Mouse (Mus musculus) forebrain, embryonic 15.5 days (tissue): ENCODE results near the gene Sec14l4. TPM values are rescaled to one million over a fixed set of nuclear protein-coding genes. Genes with fewer than 3 reads are reported as not detected.
A peak's percentile ranks its signal among the peaks of the same experiment; 100 is the strongest.
"Not testable (repeated sequence)": the region's sequence is repeated elsewhere in the genome, so short reads cannot be mapped to it uniquely, and the experiment has no call there.

ENCODE experiments used
- ATAC-seq: fragments of 200-750 bp; cut with Nextera tagmentation; replicated peaks from 2 replicates; pipeline ENCODE4 v1.8.0; 2017; ENCODE audit warnings: mild to moderate bottlenecking, moderate TSS enrichment, moderate library complexity
- H3K27ac ChIP-seq: fragments of 300-500 bp; sonication (generic); replicated peaks from 2 replicates; pipeline ENCODE4 v1.5.1; 2015; ENCODE audit warnings: mild to moderate bottlenecking, inconsistent platforms
- H3K27me3 ChIP-seq: fragments of 300-500 bp; sonication (generic); 2 replicates; pipeline ENCODE4 v1.6.1; 2015; ENCODE audit warnings: inconsistent platforms
- H3K36me3 ChIP-seq: fragments of 300-500 bp; sonication (generic); 2 replicates; pipeline ENCODE4 v1.6.1; 2015; ENCODE audit warnings: mild to moderate bottlenecking, inconsistent platforms
- H3K4me1 ChIP-seq: fragments of 300-500 bp; sonication (generic); 2 replicates; pipeline ENCODE4 v1.6.1; 2015; ENCODE audit warnings: inconsistent platforms
- H3K4me2 ChIP-seq: fragments of 300-500 bp; sonication (generic); replicated peaks from 2 replicates; pipeline ENCODE4 v1.6.1; 2015; ENCODE audit warnings: mild to moderate bottlenecking, inconsistent platforms
- H3K4me3 ChIP-seq: fragments of 300-500 bp; sonication (generic); 2 replicates; pipeline ENCODE4 v1.5.1; 2015; ENCODE audit warnings: mild to moderate bottlenecking, inconsistent platforms
- H3K9ac ChIP-seq: fragments of 300-500 bp; sonication (generic); replicated peaks from 2 replicates; pipeline ENCODE4 v1.6.1; 2015; ENCODE audit warnings: mild to moderate bottlenecking, inconsistent platforms
- H3K9me3 ChIP-seq: fragments of 300-500 bp; sonication (generic); 2 replicates; pipeline ENCODE4 v1.6.1; 2016; ENCODE audit warnings: inconsistent platforms
- WGBS: fragments of 180-500 bp; shearing (Covaris S2); methylation state at CpG from one replicate; pipeline ENCODE4 v1.1.7; 2015; ENCODE audit warnings: mixed read lengths; 5-methylcytosine and 5-hydroxymethylcytosine counted together
- polyA plus RNA-seq: library from polyadenylated mRNA; unstranded; fragments of >200 nt; fragmentation: Nextera tagmentation; extraction: Ambion mirVana; gene quantifications from 2 replicates; pipeline ENCODE4 v1.2.1, GENCODE M21; 2015

The Sec14l4 gene
- polyA plus RNA-seq, 1 experiment from 2014 or later = not detected

GRCm38 (mm10) chr11:3997978-3998720 is 33.1 kb upstream of the Sec14l4 start:
- H3K27ac ChIP-seq = no peak overlapping the region
- H3K9ac ChIP-seq = no peak overlapping the region
- peak overlapping the region; percentile 38 for H3K4me2 ChIP-seq
- peaks cover 40% of the 10 kb centered on the region for H3K27me3 ChIP-seq
- H3K9me3 ChIP-seq = no peaks in the 10 kb centered on the region
- WGBS = 8% methylated on average over 66 of the region's 66 CpGs
- peak overlapping the region; percentile 30 for H3K4me3 ChIP-seq
- no peaks in the 10 kb centered on the region for H3K36me3 ChIP-seq
- H3K4me1 ChIP-seq = peaks cover 6% of the 10 kb centered on the region
- no peak for ATAC-seq

- Histone ChIP-seq H3K9ac (no peak overlapping the region), H3K4me2 (no peak overlapping the region), H3K27ac (no peak overlapping the region), H3K27me3 (peaks cover 40% of the 10 kb centered on the region), H3K36me3 (no peaks in the 10 kb centered on the region), H3K4me3 (no peak overlapping the region), H3K4me1 (peaks cover 6% of the 10 kb centered on the region), H3K9me3 (no peaks in the 10 kb centered on the region)
- ATAC-seq = no peak
- WGBS = 71% methylated on average over 5 of the region's 5 CpGs
These were observed 31.7 kb upstream of the Sec14l4 start for GRCm38 (mm10) chr11:3999547-3999946.

GRCm38 (mm10) chr11:4001603-4002002 is 29.7 kb upstream of the Sec14l4 start:
- Histone ChIP-seq H3K27ac (no peak overlapping the region), H3K4me2 (no peak overlapping the region), H3K9ac (no peak overlapping the region), H3K4me3 (no peak overlapping the region), H3K4me1 (peaks cover 6% of the 10 kb centered on the region), H3K36me3 (no peaks in the 10 kb centered on the region), H3K27me3 (peaks cover 39% of the 10 kb centered on the region), H3K9me3 (no peaks in the 10 kb centered on the region)
- 8% methylated on average over 5 of the region's 5 CpGs for WGBS
- ATAC-seq = peak; percentile 60; the same call in 1 of the 2 replicates

- H3K36me3 ChIP-seq = no peaks in the 10 kb centered on the region
- H3K4me2 ChIP-seq = no peak overlapping the region
- H3K9me3 ChIP-seq = no peaks in the 10 kb centered on the region
- H3K4me1 ChIP-seq = no peaks in the 10 kb centered on the region
- H3K9ac ChIP-seq = no peak overlapping the region
- 62% methylated on average over 5 of the region's 5 CpGs for WGBS
- no peak overlapping the region for H3K4me3 ChIP-seq
- no peak overlapping the region for H3K27ac ChIP-seq
- peaks cover 4% of the 10 kb centered on the region; the same call in 1 of the 2 replicates for H3K27me3 ChIP-seq
- ATAC-seq = no peak
These were observed 25.9 kb upstream of the Sec14l4 start for GRCm38 (mm10) chr11:4005220-4005805.

- H3K27ac ChIP-seq = no peak overlapping the region
- no peak overlapping the region for H3K9ac ChIP-seq
- no peaks in the 10 kb centered on the region for H3K9me3 ChIP-seq
- H3K4me2 ChIP-seq = no peak overlapping the region
- no peak for ATAC-seq
- H3K4me1 ChIP-seq = no peaks in the 10 kb centered on the region
- WGBS = 88% methylated on average over 3 of the region's 3 CpGs
- no peaks in the 10 kb centered on the region for H3K27me3 ChIP-seq
- H3K36me3 ChIP-seq = no peaks in the 10 kb centered on the region
- no peak overlapping the region for H3K4me3 ChIP-seq
These were observed 24.8 kb upstream of the Sec14l4 start for GRCm38 (mm10) chr11:4006462-4006861.

GRCm38 (mm10) chr11:4012616-4013015 is 18.6 kb upstream of the Sec14l4 start:
- no peak overlapping the region for H3K27ac ChIP-seq
- H3K4me2 ChIP-seq = no peak overlapping the region
- H3K36me3 ChIP-seq = no peaks in the 10 kb centered on the region
- no peak overlapping the region for H3K4me3 ChIP-seq
- H3K9ac ChIP-seq = no peak overlapping the region
- H3K9me3 ChIP-seq = no peaks in the 10 kb centered on the region; the same call in 1 of the 2 replicates
- no peaks in the 10 kb centered on the region for H3K27me3 ChIP-seq
- 57% methylated on average over 1 of the region's 1 CpGs for WGBS
- no peak for ATAC-seq
- no peaks in the 10 kb centered on the region for H3K4me1 ChIP-seq

- not testable (repeated sequence) for H3K4me1 ChIP-seq, H3K4me2 ChIP-seq, H3K4me3 ChIP-seq, H3K9ac ChIP-seq, H3K36me3 ChIP-seq, H3K27ac ChIP-seq, ATAC-seq, H3K27me3 ChIP-seq, H3K9me3 ChIP-seq
- 91% methylated on average over 14 of the region's 14 CpGs for WGBS
These were observed 15.5 kb upstream of the Sec14l4 start for GRCm38 (mm10) chr11:4015796-4016195.

GRCm38 (mm10) chr11:4022111-4022510 is 9.2 kb upstream of the Sec14l4 start:
- H3K27ac ChIP-seq, H3K36me3 ChIP-seq, ATAC-seq, H3K9me3 ChIP-seq, H3K9ac ChIP-seq, H3K27me3 ChIP-seq, H3K4me3 ChIP-seq, H3K4me1 ChIP-seq, H3K4me2 ChIP-seq: not testable (repeated sequence)
- 92% methylated on average over 13 of the region's 13 CpGs for WGBS

GRCm38 (mm10) chr11:4023321-4023720 is 7.9 kb upstream of the Sec14l4 start:
- ATAC-seq = no peak
- Histone ChIP-seq H3K36me3 (no peaks in the 10 kb centered on the region), H3K4me2 (no peak overlapping the region), H3K27me3 (no peaks in the 10 kb centered on the region), H3K4me3 (no peak overlapping the region), H3K4me1 (0 out of 2 replicates have a peak, but pooled peaks cover 3% of the 10 kb centered on the region), H3K9me3 (no peaks in the 10 kb centered on the region), H3K27ac (no peak overlapping the region), H3K9ac (no peak overlapping the region)
- 83% methylated on average over 2 of the region's 2 CpGs for WGBS

GRCm38 (mm10) chr11:4027066-4027465 is 4.2 kb upstream of the Sec14l4 start:
- no peaks in the 10 kb centered on the region for H3K36me3 ChIP-seq
- no peak overlapping the region for H3K4me2 ChIP-seq
- H3K27ac ChIP-seq = no peak overlapping the region
- 82% methylated on average over 8 of the region's 8 CpGs for WGBS
- no peak overlapping the region for H3K9ac ChIP-seq
- H3K4me1 ChIP-seq = 0 out of 2 replicates have a peak, but pooled peaks cover 3% of the 10 kb centered on the region
- 0 out of 2 replicates have a peak, but pooled peaks cover 3% of the 10 kb centered on the region for H3K27me3 ChIP-seq
- no peak for ATAC-seq
- no peak overlapping the region for H3K4me3 ChIP-seq
- no peaks in the 10 kb centered on the region for H3K9me3 ChIP-seq

GRCm38 (mm10) chr11:4027561-4028334 is 3.5 kb upstream of the Sec14l4 start:
- H3K4me1 ChIP-seq = 0 out of 2 replicates have a peak, but pooled peaks cover 3% of the 10 kb centered on the region
- no peak overlapping the region for H3K4me3 ChIP-seq
- ATAC-seq = no peak
- WGBS = 63% methylated on average over 9 of the region's 9 CpGs
- H3K27me3 ChIP-seq = 0 out of 2 replicates have a peak, but pooled peaks cover 3% of the 10 kb centered on the region
- no peak overlapping the region for H3K9ac ChIP-seq
- H3K4me2 ChIP-seq = no peak overlapping the region
- no peaks in the 10 kb centered on the region for H3K9me3 ChIP-seq
- no peak overlapping the region for H3K27ac ChIP-seq
- H3K36me3 ChIP-seq = no peaks in the 10 kb centered on the region

GRCm38 (mm10) chr11:4029343-4029742 is 1.9 kb upstream of the Sec14l4 start:
- 61% methylated on average over 4 of the region's 4 CpGs for WGBS
- ATAC-seq = no peak
- H3K4me2 ChIP-seq = no peak overlapping the region
- H3K4me3 ChIP-seq = no peak overlapping the region
- no peak overlapping the region for H3K27ac ChIP-seq
- H3K27me3 ChIP-seq = 0 out of 2 replicates have a peak, but pooled peaks cover 3% of the 10 kb centered on the region
- H3K9ac ChIP-seq = no peak overlapping the region
- no peaks in the 10 kb centered on the region for H3K9me3 ChIP-seq
- H3K4me1 ChIP-seq = 0 out of 2 replicates have a peak, but pooled peaks cover 3% of the 10 kb centered on the region
- no peaks in the 10 kb centered on the region for H3K36me3 ChIP-seq
